Mouse (Mus musculus): Measurements from ENCODE around the gene Pum1. TPM values are rescaled to one million over a fixed set of nuclear protein-coding genes. Genes with fewer than 3 reads are reported as not detected.

Gene Pum1
- total and polyA plus RNA-seq, 2 experiments from 2014 or later = 84.6 to 85.6 TPM

DNA sequence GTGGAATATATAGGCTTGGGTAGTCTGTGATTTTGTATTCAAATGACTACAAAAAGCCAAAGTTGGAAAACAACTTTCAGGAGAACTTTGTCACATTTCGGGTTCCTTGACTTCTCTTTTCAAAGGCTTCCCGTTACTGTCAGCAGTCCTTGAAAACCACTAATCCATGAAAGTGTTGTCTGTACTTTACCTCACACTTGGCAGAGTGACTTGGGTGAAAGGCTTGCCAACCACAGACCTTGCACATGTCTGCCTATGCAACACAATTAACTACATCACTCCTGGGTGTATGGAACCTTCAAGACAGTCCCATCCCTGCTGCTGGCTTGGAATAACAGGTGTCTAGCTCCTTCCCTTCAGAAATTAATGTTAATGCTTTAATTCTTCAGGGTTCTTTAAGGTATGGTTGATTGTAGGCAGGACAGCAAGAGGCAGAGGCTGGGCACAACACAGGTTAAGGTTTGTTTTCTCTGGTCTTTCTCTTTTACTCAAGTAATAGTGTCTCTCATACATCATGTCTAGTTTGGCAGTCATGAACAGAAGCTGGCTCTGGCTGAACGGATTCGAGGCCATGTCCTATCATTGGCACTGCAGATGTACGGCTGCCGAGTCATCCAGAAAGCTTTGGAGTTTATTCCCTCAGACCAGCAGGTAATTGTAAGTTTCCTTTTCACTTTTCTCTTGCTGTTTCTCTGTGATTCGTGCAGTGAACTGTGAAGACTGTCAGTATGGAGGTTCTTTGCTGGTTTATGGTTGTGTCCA, 102.5 kb downstream of the Pum1 start:
- no peak overlapping the region for H3K4me3 ChIP-seq (ENCODE audit: low read depth, low read length)
- WGBS = 78% methylated on average over 7 of the region's 7 CpGs

GRCm38 (mm10) chr4:130766387-130766786, 103.3 kb downstream of the Pum1 start:
- Histone ChIP-seq H3K9ac (no peak overlapping the region), H3K4me2 (ENCODE audit: low read depth) (no peak overlapping the region), H3K4me1 (ENCODE audit: insufficient read depth) (no peaks in the 10 kb centered on the region), H3K36me3 (ENCODE audit: insufficient read depth) (peaks cover 69% of the 10 kb centered on the region), H3K27me3 (ENCODE audit: insufficient read depth, low read length) (no peaks in the 10 kb centered on the region), H3K9me3 (ENCODE audit: low read length) (no peaks in the 10 kb centered on the region), H3K27ac (ENCODE audit: low read depth, low read length) (no peak overlapping the region), H3K4me3 (ENCODE audit: low read depth, low read length) (no peak overlapping the region)
- DNase-seq = no peak
- TF ChIP-seq CTCF (IDR thresholded peaks at IDR 0.05; ENCODE audit: low read depth) = no peak
- WGBS = 80% methylated on average over 2 of the region's 2 CpGs
- no peak for ATAC-seq

More for the DNA sequence above, 102.5 kb downstream of the Pum1 start:
- H3K4me2 ChIP-seq (ENCODE audit: low read depth) = no peak overlapping the region
- H3K27me3 ChIP-seq (ENCODE audit: insufficient read depth, low read length) = no peaks in the 10 kb centered on the region
- no peak overlapping the region for H3K27ac ChIP-seq (ENCODE audit: low read depth, low read length)
- H3K4me1 ChIP-seq (ENCODE audit: insufficient read depth) = no peaks in the 10 kb centered on the region
- DNase-seq = no peak
- no peaks in the 10 kb centered on the region for H3K9me3 ChIP-seq (ENCODE audit: low read length)
- ATAC-seq = no peak
- no peak for TF ChIP-seq CTCF (IDR thresholded peaks at IDR 0.05; ENCODE audit: low read depth)
- peaks cover 67% of the 10 kb centered on the region for H3K36me3 ChIP-seq (ENCODE audit: insufficient read depth)
- no peak overlapping the region for H3K9ac ChIP-seq

GRCm38 (mm10) chr4:130766926-130767325, 103.8 kb downstream of the Pum1 start:
- no peaks in the 10 kb centered on the region for H3K27me3 ChIP-seq (ENCODE audit: insufficient read depth, low read length)
- peaks cover 74% of the 10 kb centered on the region for H3K36me3 ChIP-seq (ENCODE audit: insufficient read depth)
- no peak for DNase-seq
- H3K9ac ChIP-seq = no peak overlapping the region
- no peak overlapping the region for H3K4me2 ChIP-seq (ENCODE audit: low read depth)
- WGBS = 82% methylated on average over 4 of the region's 4 CpGs
- no peak for ATAC-seq
- H3K4me1 ChIP-seq (ENCODE audit: insufficient read depth) = no peaks in the 10 kb centered on the region
- no peak for TF ChIP-seq CTCF (IDR thresholded peaks at IDR 0.05; ENCODE audit: low read depth)
- no peak overlapping the region for H3K4me3 ChIP-seq (ENCODE audit: low read depth, low read length)
- no peaks in the 10 kb centered on the region for H3K9me3 ChIP-seq (ENCODE audit: low read length)
- H3K27ac ChIP-seq (ENCODE audit: low read depth, low read length) = no peak overlapping the region

GRCm38 (mm10) chr4:130773899-130774298, 110.8 kb downstream of the Pum1 start:
- Histone ChIP-seq H3K36me3 (ENCODE audit: insufficient read depth) (peaks cover 59% of the 10 kb centered on the region), H3K27ac (ENCODE audit: low read depth, low read length) (no peak overlapping the region), H3K4me2 (ENCODE audit: low read depth) (no peak overlapping the region), H3K9ac (no peak overlapping the region), H3K4me1 (ENCODE audit: insufficient read depth) (no peaks in the 10 kb centered on the region), H3K27me3 (ENCODE audit: insufficient read depth, low read length) (no peaks in the 10 kb centered on the region), H3K9me3 (ENCODE audit: low read length) (no peaks in the 10 kb centered on the region), H3K4me3 (ENCODE audit: low read depth, low read length) (no peak overlapping the region)
- no peak for ATAC-seq
- DNase-seq = no peak
- 76% methylated on average over 4 of the region's 4 CpGs for WGBS
- TF ChIP-seq CTCF (IDR thresholded peaks at IDR 0.05; ENCODE audit: low read depth) = no peak

DNA sequence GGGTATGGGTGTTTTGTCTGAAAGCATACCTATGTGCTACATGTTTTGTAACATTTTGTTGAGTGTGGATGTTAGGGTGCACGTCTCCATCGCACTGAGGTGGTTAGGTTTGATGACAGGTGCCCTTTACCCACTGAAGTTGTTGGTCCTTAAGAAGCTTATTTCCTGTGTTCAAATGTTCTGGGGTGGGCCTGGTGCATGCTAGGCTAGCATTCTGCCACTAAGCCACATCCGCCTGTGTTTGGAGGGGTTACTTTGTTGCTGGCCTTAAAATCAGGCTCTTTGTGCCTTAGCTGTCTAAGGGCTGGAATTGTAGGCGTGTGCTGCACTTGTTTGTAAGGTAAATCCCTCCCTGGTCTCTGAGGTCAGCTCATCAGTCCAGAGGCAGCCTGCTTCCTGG, 111.7 kb downstream of the Pum1 start:
- WGBS = 92% methylated on average over 4 of the region's 4 CpGs
- H3K27ac ChIP-seq (ENCODE audit: low read depth, low read length) = no peak overlapping the region
- peaks cover 60% of the 10 kb centered on the region for H3K36me3 ChIP-seq (ENCODE audit: insufficient read depth)
- ATAC-seq (no peak), DNase-seq (no peak)
- no peaks in the 10 kb centered on the region for H3K27me3 ChIP-seq (ENCODE audit: insufficient read depth, low read length)
- H3K4me2 ChIP-seq (ENCODE audit: low read depth) = no peak overlapping the region
- no peak overlapping the region for H3K9ac ChIP-seq
- H3K9me3 ChIP-seq (ENCODE audit: low read length) = no peaks in the 10 kb centered on the region
- H3K4me1 ChIP-seq (ENCODE audit: insufficient read depth) = no peaks in the 10 kb centered on the region
- H3K4me3 ChIP-seq (ENCODE audit: low read depth, low read length) = no peak overlapping the region
- no peak for TF ChIP-seq CTCF (IDR thresholded peaks at IDR 0.05; ENCODE audit: low read depth)

DNA sequence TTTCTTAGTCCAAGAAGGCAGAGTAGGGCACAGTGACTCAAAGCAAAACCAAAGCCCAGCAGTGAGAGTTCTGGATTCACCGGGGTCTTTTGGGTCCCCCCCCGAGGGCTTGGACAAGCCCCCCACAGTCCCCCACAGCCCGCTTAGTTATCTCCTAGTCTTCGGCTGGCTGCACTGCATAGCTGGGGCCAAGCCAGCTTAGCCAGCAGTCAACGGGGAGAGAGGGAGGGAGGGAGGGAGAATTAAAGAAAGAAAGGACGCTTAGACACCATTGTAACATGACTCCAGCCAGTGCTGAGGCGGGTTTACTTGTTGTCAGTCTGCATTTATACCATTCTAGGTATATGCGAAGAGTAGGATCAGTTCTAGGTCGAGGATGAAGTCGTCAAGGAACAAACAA, 114.5 kb downstream of the Pum1 start:
- no peaks in the 10 kb centered on the region for H3K9me3 ChIP-seq (ENCODE audit: low read length)
- H3K27me3 ChIP-seq (ENCODE audit: insufficient read depth, low read length) = no peaks in the 10 kb centered on the region
- H3K4me2 ChIP-seq (ENCODE audit: low read depth) = no peak overlapping the region
- H3K27ac ChIP-seq (ENCODE audit: low read depth, low read length) = no peak overlapping the region
- no peaks in the 10 kb centered on the region for H3K4me1 ChIP-seq (ENCODE audit: insufficient read depth)
- no peak overlapping the region for H3K9ac ChIP-seq
- DNase-seq = no peak
- WGBS = 38% methylated on average over 10 of the region's 10 CpGs
- no peak for ATAC-seq
- H3K4me3 ChIP-seq (ENCODE audit: low read depth, low read length) = no peak overlapping the region
- peaks cover 57% of the 10 kb centered on the region for H3K36me3 ChIP-seq (ENCODE audit: insufficient read depth)
- no peak for TF ChIP-seq CTCF (IDR thresholded peaks at IDR 0.05; ENCODE audit: low read depth)

- 34% methylated on average over 3 of the region's 3 CpGs for WGBS
These were observed 115.9 kb downstream of the Pum1 start for GRCm38 (mm10) chr4:130779037-130779436.

More at GRCm38 (mm10) chr4:130779037-130779436, 115.9 kb downstream of the Pum1 start:
- ATAC-seq (peak; percentile 51; the same call in 1 of the 2 replicates), DNase-seq (no peak)
- Histone ChIP-seq H3K4me3 (ENCODE audit: low read depth, low read length) (no peak overlapping the region), H3K36me3 (ENCODE audit: insufficient read depth) (peaks cover 44% of the 10 kb centered on the region), H3K4me1 (ENCODE audit: insufficient read depth) (no peaks in the 10 kb centered on the region), H3K9me3 (ENCODE audit: low read length) (no peaks in the 10 kb centered on the region), H3K4me2 (ENCODE audit: low read depth) (no peak overlapping the region), H3K9ac (no peak overlapping the region), H3K27me3 (ENCODE audit: insufficient read depth, low read length) (no peaks in the 10 kb centered on the region), H3K27ac (ENCODE audit: low read depth, low read length) (no peak overlapping the region)
- no peak for TF ChIP-seq CTCF (IDR thresholded peaks at IDR 0.05; ENCODE audit: low read depth)
